In genomic region chr5:36601492-36601891, GRCm38 (mm10) we compare ENCODE assay signal across 18 mouse cellular contexts. TPM values are rescaled to one million over a fixed set of nuclear protein-coding genes. Genes with fewer than 3 reads are reported as not detected.
DNase-seq lines count a peak whose midpoint lies in the region; ATAC-seq and TF ChIP-seq lines count a peak whose summit lies in the region.
"Had no signal": no experiment of that assay in that cellular context is flagged by ENCODE, and none has a peak within 500 bp of the region (broad histone marks: within the 10 kb centered on the region; RNA-seq: fewer than 3 reads in every experiment).

No protein-coding gene starts in this region.

- no peak for TF ChIP-seq CTCF in layer of hippocampus, adult 2 months (conservative IDR thresholded peaks at IDR 0.05)

- H3K4me3 ChIP-seq in layer of hippocampus, adult 2 months = no peak overlapping the region
- H3K4me3 ChIP-seq: forebrain, embryonic 10.5 days; forebrain, embryonic 13.5 days; hindbrain, embryonic 12.5 days; hindbrain, embryonic 15.5 days had no signal

- no peak for DNase-seq in frontal cortex, postnatal 10 days (ENCODE audit: low spot score in 2 of 2)
- DNase-seq in layer of hippocampus, adult 2 months (ENCODE audit: low spot score in 2 of 2) = peak in 1 of 2 experiments; percentile 52
- no peak for DNase-seq in layer of hippocampus, postnatal 10 days (ENCODE audit: low spot score in 2 of 2)
- peak; percentile 64 for DNase-seq in right cerebral cortex, adult 18-20 months
- no peak for DNase-seq in right cerebral cortex, postnatal 25 days
- DNase-seq: cerebellum, adult 11 months; cerebellum, adult 2 months; cerebellum, adult 9-11 months; cerebellum, postnatal 36 days; gastrocnemius, postnatal 14 days; heart, adult 11 months had no signal

- H3K27ac ChIP-seq in layer of hippocampus, adult 2 months = peak overlapping the region; percentile 78
- H3K27ac ChIP-seq: forebrain, embryonic 10.5 days; forebrain, embryonic 13.5 days; hindbrain, embryonic 12.5 days; hindbrain, embryonic 15.5 days had no signal

- peak; percentile 53 for ATAC-seq in frontal cortex, adult (ENCODE audit: low TSS enrichment)
- ATAC-seq: activated CD4-positive, CD25-positive, alpha-beta regulatory T cell, adult 4 months; forebrain, embryonic 13.5 days; forebrain, embryonic 16.5 days had no signal

RNA-seq across cellular contexts. Expression of gene Tbc1d14, which starts 8.4 kb away (rescaled TPM):
- 100 to 1,000 TPM; 101 to 105 TPM for total RNA-seq in layer of hippocampus, adult 2 months (2021)
- 10 to 100 TPM; 90.1 to 92.7 TPM for total RNA-seq in layer of hippocampus, postnatal 10 days (2021)
